Comparison of ENCODE assay signal across 32 mouse cellular contexts in genomic region chr9:69964370-69964769, GRCm38 (mm10). TPM values are rescaled to one million over a fixed set of nuclear protein-coding genes. Genes with fewer than 3 reads are reported as not detected.
DNase-seq lines count a peak whose midpoint lies in the region; ATAC-seq and TF ChIP-seq lines count a peak whose summit lies in the region.
"Had no signal": no experiment of that assay in that cellular context is flagged by ENCODE, and none has a peak within 500 bp of the region (broad histone marks: within the 10 kb centered on the region; RNA-seq: fewer than 3 reads in every experiment).

No protein-coding gene starts in this region.

- TF ChIP-seq CTCF in gastrocnemius, adult 2 months (IDR thresholded peaks at IDR 0.05) = no peak

- no peaks in the 10 kb centered on the region for H3K36me3 ChIP-seq in heart, embryonic 13.5 days
- H3K36me3 ChIP-seq in heart, embryonic 12.5 days = no peaks in the 10 kb centered on the region
- no peaks in the 10 kb centered on the region for H3K36me3 ChIP-seq in heart, embryonic 16.5 days (ENCODE audit: control insufficient read depth, insufficient read depth)
- H3K36me3 ChIP-seq: embryonic facial prominence, embryonic 10.5 days; embryonic facial prominence, embryonic 15.5 days; hindbrain, embryonic 12.5 days; intestine, embryonic 15.5 days; liver, embryonic 12.5 days; midbrain, embryonic 12.5 days; neural tube, embryonic 12.5 days had no signal

- no peak overlapping the region for H3K4me2 ChIP-seq in heart, embryonic 13.5 days
- no peak overlapping the region for H3K4me2 ChIP-seq in heart, embryonic 12.5 days
- H3K4me2 ChIP-seq in heart, embryonic 16.5 days (ENCODE audit: low read depth, low read length) = peak overlapping the region; percentile 3; the same call in 1 of the 2 replicates
- H3K4me2 ChIP-seq: embryonic facial prominence, embryonic 15.5 days; forebrain, embryonic 13.5 days; hindbrain, embryonic 12.5 days; intestine, embryonic 15.5 days; liver, embryonic 12.5 days; midbrain, embryonic 12.5 days; neural tube, embryonic 12.5 days had no signal

- peak overlapping the region; percentile 31; the same call in 1 of the 2 replicates for H3K27ac ChIP-seq in gastrocnemius, adult 2 months
- 0 out of 2 replicates have a peak overlapping the region, but pooled peaks have one; percentile 24 for H3K27ac ChIP-seq in heart, embryonic 13.5 days (replicated peaks)
- H3K27ac ChIP-seq in heart, embryonic 12.5 days (ENCODE audit: poor library complexity, severe bottlenecking) = no peak overlapping the region
- H3K27ac ChIP-seq in heart, embryonic 16.5 days (ENCODE audit: low read length) = peak overlapping the region; percentile 76
- H3K27ac ChIP-seq: embryonic facial prominence, embryonic 10.5 days; embryonic facial prominence, embryonic 15.5 days; forebrain, embryonic 13.5 days; hindbrain, embryonic 12.5 days; hindbrain, postnatal 0 days; intestine, embryonic 15.5 days; layer of hippocampus, adult 2 months; left cerebral cortex, adult 2 months; liver, embryonic 12.5 days; midbrain, embryonic 12.5 days; neural tube, embryonic 12.5 days had no signal

- no peak for ATAC-seq in heart, embryonic 13.5 days (ENCODE audit: extremely low read depth, insufficient number of reproducible peaks, low FRiP score, low TSS enrichment)
- no peak for ATAC-seq in heart, embryonic 12.5 days (ENCODE audit: insufficient number of reproducible peaks, low FRiP score)
- peak; percentile 49 for ATAC-seq in heart, embryonic 16.5 days (replicated peaks; ENCODE audit: extremely low read depth, insufficient read depth, low FRiP score)
- ATAC-seq in megakaryocyte progenitor cell, adult 5-6 weeks (replicated peaks; ENCODE audit: poor library complexity) = no peak
- ATAC-seq: forebrain, embryonic 13.5 days; hindbrain, postnatal 0 days; intestine, embryonic 15.5 days; liver, embryonic 12.5 days; liver, postnatal 0 days; Patski had no signal

- no peak overlapping the region for H3K9ac ChIP-seq in heart, embryonic 13.5 days
- no peak overlapping the region for H3K9ac ChIP-seq in heart, embryonic 12.5 days
- H3K9ac ChIP-seq in heart, embryonic 16.5 days (ENCODE audit: low read length) = peak overlapping the region; percentile 15; the same call in 1 of the 2 replicates
- H3K9ac ChIP-seq: embryonic facial prominence, embryonic 15.5 days; forebrain, embryonic 13.5 days; hindbrain, embryonic 12.5 days; intestine, embryonic 15.5 days; liver, embryonic 12.5 days; liver, postnatal 0 days; midbrain, embryonic 12.5 days; neural tube, embryonic 12.5 days had no signal

- no peaks in the 10 kb centered on the region for H3K27me3 ChIP-seq in heart, embryonic 13.5 days (replicated peaks)
- H3K27me3 ChIP-seq in heart, embryonic 12.5 days (replicated peaks) = no peaks in the 10 kb centered on the region
- H3K27me3 ChIP-seq in heart, embryonic 16.5 days (ENCODE audit: control insufficient read depth, insufficient read depth, low read length) = no peaks in the 10 kb centered on the region
- H3K27me3 ChIP-seq: embryonic facial prominence, embryonic 15.5 days; forebrain, embryonic 13.5 days; hindbrain, embryonic 12.5 days; intestine, embryonic 15.5 days; liver, embryonic 12.5 days; midbrain, embryonic 12.5 days; neural tube, embryonic 12.5 days had no signal

- intact Hi-C loops in gastrocnemius, adult 2 months (cut with DNase I) = no loop called here
- intact Hi-C loops in gastrocnemius, postnatal 14 days (cut with DNase I; ENCODE audit: low total_unique reads) = no loop called here

- H3K9me3 ChIP-seq in heart, embryonic 13.5 days = peaks cover 5% of the 10 kb centered on the region; the same call in 1 of the 2 replicates
- peaks cover 12% of the 10 kb centered on the region for H3K9me3 ChIP-seq in heart, embryonic 12.5 days (replicated peaks)
- peaks cover 3% of the 10 kb centered on the region; the same call in 1 of the 2 replicates for H3K9me3 ChIP-seq in heart, embryonic 16.5 days (replicated peaks; ENCODE audit: control insufficient read depth, low read length)
- H3K9me3 ChIP-seq: embryonic facial prominence, embryonic 10.5 days; embryonic facial prominence, embryonic 15.5 days; hindbrain, embryonic 12.5 days; intestine, embryonic 15.5 days; liver, embryonic 12.5 days had no signal

- H3K4me3 ChIP-seq in gastrocnemius, adult 2 months = no peak overlapping the region
- no peak overlapping the region for H3K4me3 ChIP-seq in heart, embryonic 13.5 days
- no peak overlapping the region for H3K4me3 ChIP-seq in heart, embryonic 12.5 days
- H3K4me3 ChIP-seq in heart, embryonic 16.5 days (ENCODE audit: low read length) = no peak overlapping the region
- H3K4me3 ChIP-seq: embryonic facial prominence, embryonic 10.5 days; embryonic facial prominence, embryonic 15.5 days; forebrain, embryonic 13.5 days; hindbrain, embryonic 12.5 days; intestine, embryonic 15.5 days; layer of hippocampus, adult 2 months; left cerebral cortex, adult 2 months; liver, embryonic 12.5 days; megakaryocyte, embryonic 14.5 days; midbrain, embryonic 12.5 days; myocyte; neural tube, embryonic 12.5 days had no signal

- peaks cover 9% of the 10 kb centered on the region; the same call in 1 of the 2 replicates for H3K4me1 ChIP-seq in heart, embryonic 13.5 days
- 0 out of 2 replicates have a peak, but pooled peaks cover 4% of the 10 kb centered on the region for H3K4me1 ChIP-seq in heart, embryonic 12.5 days (replicated peaks)
- H3K4me1 ChIP-seq in heart, embryonic 16.5 days (ENCODE audit: control insufficient read depth, insufficient read depth, low read length) = peaks cover 15% of the 10 kb centered on the region
- H3K4me1 ChIP-seq: embryonic facial prominence, embryonic 10.5 days; embryonic facial prominence, embryonic 15.5 days; forebrain, embryonic 13.5 days; hindbrain, embryonic 12.5 days; intestine, embryonic 15.5 days; liver, embryonic 12.5 days; megakaryocyte, embryonic 14.5 days; midbrain, embryonic 12.5 days; neural tube, embryonic 12.5 days had no signal

- WGBS in heart, embryonic 13.5 days = 41% methylated on average over 3 of the region's 3 CpGs
- 50% methylated on average over 3 of the region's 3 CpGs for WGBS in heart, embryonic 12.5 days
- WGBS in heart, embryonic 16.5 days = 37% methylated on average over 3 of the region's 3 CpGs

- DNase-seq in gastrocnemius, adult 2 months = no peak
- DNase-seq in gastrocnemius, postnatal 14 days = no peak
- DNase-seq in telencephalon, adult 2 months (ENCODE audit: low read depth, low spot score) = peak; percentile 29
- DNase-seq: adrenal gland, postnatal 36 days; cerebellum, adult 2 months; cerebellum, postnatal 14 days; kidney, adult 2 months; kidney, postnatal 36 days; liver, postnatal 0 days; lung, postnatal 36 days; right cerebral cortex, adult 18-20 months; spleen, adult 18-20 months; thymus, adult 2 months; thymus, postnatal 36 days had no signal

RNA-seq across cellular contexts. Expression of gene Bnip2, which starts 24.9 kb away (rescaled TPM):
- total RNA-seq in gastrocnemius, adult 2 months (2021) = 10 to 100 TPM; 80.0 to 99.7 TPM
- total RNA-seq in gastrocnemius, postnatal 14 days (2021) = 10 to 100 TPM; 67.1 to 67.3 TPM
- polyA plus RNA-seq in heart, embryonic 13.5 days (2015; fragmentation: Nextera tagmentation; extraction: Ambion mirVana) = 99.8 and 114 TPM in 2 replicates
- 119 and 127 TPM in 2 replicates for polyA plus RNA-seq in heart, embryonic 12.5 days (2016; fragmentation: Nextera tagmentation; extraction: Ambion mirVana)
- 120 and 129 TPM in 2 replicates for polyA plus RNA-seq in heart, embryonic 16.5 days (2015; fragmentation: Nextera tagmentation; extraction: Ambion mirVana)
- 86.9 and 95.9 TPM in 2 replicates for total RNA-seq in megakaryocyte progenitor cell, adult 5-6 weeks (2015)
- total RNA-seq in megakaryocyte progenitor cell, adult 5-6 weeks (2017) = 133 and 153 TPM in 2 replicates

RNA-seq across cellular contexts. Expression of gene Gtf2a2, which starts 48.0 kb away (rescaled TPM):
- total RNA-seq in gastrocnemius, adult 2 months (2021) = 10 to 100 TPM; 59.0 to 62.1 TPM
- 10 to 100 TPM; 43.4 to 46.7 TPM for total RNA-seq in gastrocnemius, postnatal 14 days (2021)
- 150 and 170 TPM in 2 replicates for polyA plus RNA-seq in heart, embryonic 13.5 days (2015; fragmentation: Nextera tagmentation; extraction: Ambion mirVana)
- polyA plus RNA-seq in heart, embryonic 12.5 days (2016; fragmentation: Nextera tagmentation; extraction: Ambion mirVana) = 148 TPM in 2 replicates
- 168 and 183 TPM in 2 replicates for polyA plus RNA-seq in heart, embryonic 16.5 days (2015; fragmentation: Nextera tagmentation; extraction: Ambion mirVana)
- 124 and 134 TPM in 2 replicates for total RNA-seq in megakaryocyte progenitor cell, adult 5-6 weeks (2015)
- total RNA-seq in megakaryocyte progenitor cell, adult 5-6 weeks (2017) = 114 and 115 TPM in 2 replicates
